Mouse (Mus musculus) v-Abl transformed pro-B cells (cell line): ENCODE results near the gene Fam71e2.

Experiments used
- in situ Hi-C, 2 experiments: fragments of 400-800 bp; cut with MboI; formaldehyde crosslinking; loops; one replicate each; pipeline ENCODE4 v1.15.1; 2025; ENCODE audit not compliant: unreplicated experiment in 2 of 2

Gene Fam71e2

GRCm38 (mm10) chr7:4782759-4783158, 11.7 kb upstream of the Fam71e2 start, which contains the start of the genes Il11 and Tmem190:
TSS of gene Il11 (minus strand) at chr7:4782859.
TSS of gene Tmem190 (plus strand) at chr7:4782937.
- in situ Hi-C loops: loop anchor here in 1 of 2 experiments (5.0 kb wide), 2 partner anchors 35 to 70 kb away; no protein-coding TSS in a partner anchor

GRCm38 (mm10) chr7:4782130-4782529, 11.0 kb upstream of the Fam71e2 start:
- in situ Hi-C loops: loop anchor here in 1 of 2 experiments (5.0 kb wide), 2 partner anchors 35 to 70 kb away; no protein-coding TSS in a partner anchor

- in situ Hi-C loops: loop anchor here in 1 of 2 experiments (5.0 kb wide), 2 partner anchors 33 to 68 kb away; no protein-coding TSS in a partner anchor
Measured at GRCm38 (mm10) chr7:4779921-4780320, 8.8 kb upstream of the Fam71e2 start.

GRCm38 (mm10) chr7:4777851-4778637, 6.9 kb upstream of the Fam71e2 start:
- in situ Hi-C loops: no loop called here

- in situ Hi-C loops: no loop called here
Measured at GRCm38 (mm10) chr7:4776861-4777830, 6.0 kb upstream of the Fam71e2 start.

- in situ Hi-C loops: no loop called here
Measured at GRCm38 (mm10) chr7:4776131-4776530, 5.0 kb upstream of the Fam71e2 start.

- in situ Hi-C loops: no loop called here
Measured at GRCm38 (mm10) chr7:4764946-4765710, 6.0 kb downstream of the Fam71e2 start.

GRCm38 (mm10) chr7:4759670-4760069, 11.4 kb downstream of the Fam71e2 start:
- in situ Hi-C loops: no loop called here

- in situ Hi-C loops: no loop called here
Measured at GRCm38 (mm10) chr7:4752821-4753570, 18.1 kb downstream of the Fam71e2 start, which contains the start of gene Cox6b2. TSS of gene Cox6b2 (minus strand) at chr7:4753094.

- in situ Hi-C loops: no loop called here
Measured at GRCm38 (mm10) chr7:4751971-4752820, 18.9 kb downstream of the Fam71e2 start.

GRCm38 (mm10) chr7:4749169-4749568, 21.9 kb downstream of the Fam71e2 start:
- in situ Hi-C loops: loop anchor here (5.0 kb wide), 2 partner anchors 33 to 38 kb away; partner anchors contain the start of genes Il11 (in 1 of the 2), Tmem190 (in 1 of the 2) and Tmem238 (in 1 of the 2)

- in situ Hi-C loops: loop anchor here (5.0 kb wide), 2 partner anchors 34 to 39 kb away; partner anchors contain the start of genes Il11 (in 1 of the 2), Tmem190 (in 1 of the 2) and Tmem238 (in 1 of the 2)
Measured at GRCm38 (mm10) chr7:4748321-4748720, 22.8 kb downstream of the Fam71e2 start.

- in situ Hi-C loops: loop anchor here (5.0 kb wide), 2 partner anchors 35 to 40 kb away; partner anchors contain the start of genes Il11 (in 1 of the 2), Tmem190 (in 1 of the 2) and Tmem238 (in 1 of the 2)
Measured at GRCm38 (mm10) chr7:4747156-4747899, 23.8 kb downstream of the Fam71e2 start.

GRCm38 (mm10) chr7:4746326-4746980, 24.6 kb downstream of the Fam71e2 start:
- in situ Hi-C loops: loop anchor here (5.0 kb wide), 2 partner anchors 36 to 41 kb away; partner anchors contain the start of genes Il11 (in 1 of the 2), Tmem190 (in 1 of the 2) and Tmem238 (in 1 of the 2)

- in situ Hi-C loops: loop anchor here (5.0 kb wide), 2 partner anchors 37 to 42 kb away; partner anchors contain the start of genes Il11 (in 1 of the 2), Tmem190 (in 1 of the 2) and Tmem238 (in 1 of the 2)
Measured at GRCm38 (mm10) chr7:4744886-4745285, 26.2 kb downstream of the Fam71e2 start.

- in situ Hi-C loops: no loop called here
Measured at GRCm38 (mm10) chr7:4743354-4743753, 27.7 kb downstream of the Fam71e2 start.

GRCm38 (mm10) chr7:4742482-4742819, 28.7 kb downstream of the Fam71e2 start:
- in situ Hi-C loops: no loop called here
